Comparison of ENCODE assay signal across 23 mouse cellular contexts in the genomic region with DNA sequence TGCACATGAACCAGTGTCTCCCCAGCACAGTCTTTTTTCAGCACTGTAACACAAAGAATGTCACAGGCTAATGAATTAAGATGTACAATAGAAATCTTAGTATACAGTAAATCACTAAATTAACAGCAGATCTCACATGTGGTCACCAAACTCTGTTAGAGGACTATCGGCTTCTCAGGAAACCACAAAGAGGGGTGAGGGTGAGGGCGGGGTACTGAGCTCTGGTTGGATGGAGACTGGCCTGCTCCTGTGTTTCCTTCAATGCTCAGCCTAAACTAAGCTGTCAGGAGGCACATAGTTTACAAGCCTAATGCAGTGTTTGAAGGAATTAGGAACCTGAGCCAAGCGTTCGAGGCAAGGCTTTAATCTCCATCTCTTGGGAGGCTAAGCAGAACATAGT.
"Had no signal": no experiment of that assay in that cellular context is flagged by ENCODE, and none has a peak within 500 bp of the region (broad histone marks: within the 10 kb centered on the region; RNA-seq: fewer than 3 reads in every experiment).

No protein-coding gene starts in this region.

- DNase-seq: gastrocnemius, postnatal 14 days; gastrocnemius, postnatal 36 days; heart, adult 2 months; heart, postnatal 10 days; heart, postnatal 4 days; kidney, adult 11 months; kidney, adult 2 months; kidney, postnatal 14 days; kidney, postnatal 36 days; layer of hippocampus, adult 9-11 months; layer of hippocampus, postnatal 36 days; liver; liver, embryonic 13.5 days had no signal

- H3K4me1 ChIP-seq: hindbrain, embryonic 13.5 days; hindbrain, embryonic 15.5 days; limb, embryonic 10.5 days; limb, embryonic 12.5 days; liver, embryonic 13.5 days; liver, embryonic 15.5 days had no signal

- H3K4me2 ChIP-seq: heart, embryonic 11.5 days; hindbrain, embryonic 13.5 days; hindbrain, embryonic 15.5 days; limb, embryonic 12.5 days; liver, embryonic 11.5 days; liver, embryonic 13.5 days; liver, embryonic 15.5 days had no signal

- H3K27ac ChIP-seq: heart, adult 2 months; hindbrain, embryonic 13.5 days; hindbrain, embryonic 15.5 days; hindbrain, postnatal 0 days; left cerebral cortex, adult 2 months; limb, embryonic 10.5 days; limb, embryonic 12.5 days; liver, embryonic 13.5 days; liver, embryonic 15.5 days had no signal

- H3K9ac ChIP-seq: hindbrain, embryonic 13.5 days; hindbrain, embryonic 15.5 days; limb, embryonic 12.5 days; liver, embryonic 13.5 days; liver, embryonic 15.5 days had no signal

- H3K36me3 ChIP-seq: hindbrain, embryonic 13.5 days; hindbrain, embryonic 15.5 days; limb, embryonic 10.5 days; limb, embryonic 12.5 days had no signal

- ATAC-seq: hindbrain, postnatal 0 days; intestine, embryonic 16.5 days had no signal

- H3K9me3 ChIP-seq: hindbrain, embryonic 13.5 days; hindbrain, embryonic 15.5 days; limb, embryonic 10.5 days; limb, embryonic 12.5 days; liver, embryonic 13.5 days; liver, embryonic 15.5 days had no signal

- H3K4me3 ChIP-seq: heart, adult 2 months; hindbrain, embryonic 13.5 days; hindbrain, embryonic 15.5 days; left cerebral cortex, adult 2 months; limb, embryonic 10.5 days; limb, embryonic 12.5 days; liver, embryonic 13.5 days; liver, embryonic 15.5 days had no signal

- H3K27me3 ChIP-seq: hindbrain, embryonic 13.5 days; hindbrain, embryonic 15.5 days; limb, embryonic 12.5 days; liver, embryonic 13.5 days; liver, embryonic 15.5 days had no signal
